Mouse (Mus musculus) CH12.LX (cell line): ENCODE data around the gene Gm9780. TPM values are rescaled to one million over a fixed set of nuclear protein-coding genes. Genes with fewer than 3 reads are reported as not detected.
"Not testable (repeated sequence)": the region's sequence is repeated elsewhere in the genome, so short reads cannot be mapped to it uniquely, and the experiment has no call there.

Experiments used
- DNase-seq: peaks from one replicate; pipeline ENCODE4 v3.0.0-alpha.2; 2013; ENCODE audit errors: extremely low read depth
- H3K27ac ChIP-seq: 2 replicates; pipeline ENCODE4 v1.5.1; 2012; ENCODE audit warnings: low read depth, mild to moderate bottlenecking, control low read depth, moderate library complexity; ENCODE audit not compliant: insufficient read depth
- H3K27me3 ChIP-seq: replicated peaks from 2 replicates; pipeline ENCODE3; 2012; ENCODE audit warnings: inconsistent platforms
- H3K36me3 ChIP-seq, 2 experiments: replicated peaks in 1 of 2; 2 replicates each; pipeline versions ENCODE3 to v1.6.1; 2012; ENCODE audit warnings: inconsistent platforms in 1 of 2, low read length in 1 of 2, mild to moderate bottlenecking in 1 of 2, mixed read lengths in 1 of 2, moderate library complexity in 1 of 2; ENCODE audit not compliant: control insufficient read depth in 1 of 2, insufficient read depth in 1 of 2
- H3K4me1 ChIP-seq, 2 experiments: 2 replicates each; pipeline ENCODE4 v1.6.1; 2012; ENCODE audit warnings: inconsistent platforms in 1 of 2, moderate library complexity in 1 of 2; ENCODE audit not compliant: insufficient read depth in 2 of 2, control insufficient read depth in 1 of 2
- H3K4me2 ChIP-seq: 2 replicates; pipeline ENCODE4 v1.6.1; 2012; ENCODE audit warnings: low read depth, mild to moderate bottlenecking, control low read depth; ENCODE audit not compliant: poor library complexity, insufficient read depth, severe bottlenecking
- H3K4me3 ChIP-seq, 3 experiments: fragments of 150-350 bp in 1 of 3; sonication (generic) in 1 of 3; replicated peaks in 1 of 3; 2 replicates each; pipeline versions ENCODE3 to v1.5.1; 2011 to 2012; ENCODE audit warnings: low read depth in 2 of 3, low read length in 2 of 3, mild to moderate bottlenecking in 2 of 3, moderate library complexity in 2 of 3, control low read depth in 1 of 3, improper control_type of control experiment in 1 of 3, inconsistent platforms in 1 of 3, mixed read lengths in 1 of 3; ENCODE audit not compliant: poor library complexity in 1 of 3
- H3K79me2 ChIP-seq: replicated peaks from 2 replicates; pipeline ENCODE4 v1.6.1; 2012; ENCODE audit warnings: mild to moderate bottlenecking, moderate library complexity; ENCODE audit not compliant: control insufficient read depth, poor library complexity, insufficient read depth, severe bottlenecking; ENCODE audit errors: extremely low read depth
- H3K9ac ChIP-seq: 2 replicates; pipeline ENCODE4 v1.6.1; 2012; ENCODE audit warnings: low read depth, mild to moderate bottlenecking, control low read depth, moderate library complexity; ENCODE audit not compliant: insufficient read depth
- H3K9me3 ChIP-seq: replicated peaks from 2 replicates; pipeline ENCODE3; 2012; ENCODE audit warnings: low read length, inconsistent platforms, mixed read lengths
- dilution Hi-C: fragments of 300-500 bp; cut with MboI; formaldehyde crosslinking; loops from 2 replicates; pipeline ENCODE4 v1.14.3; 2020; ENCODE audit warnings: low sequenced_read_pairs; ENCODE audit not compliant: extremely low pct_unique_long_range_greater_than_20kb, extremely low pct_ligation_motif_present
- in situ Hi-C: fragments of 300-500 bp; cut with MboI; formaldehyde crosslinking; loops from 3 replicates; pipeline ENCODE4 v1.14.3; 2019; ENCODE audit warnings: low sequenced_read_pairs, low pct_ligation_motif_present, low pct_unique_long_range_greater_than_20kb, mixed read lengths
- polyA plus RNA-seq: library from polyadenylated mRNA; unstranded; fragments of >175 nt; gene quantifications from 2 replicates; pipeline ENCODE4 v1.2.1, GENCODE M21; 2012; ENCODE audit warnings: low read depth; ENCODE audit not compliant: insufficient read length
- total RNA-seq, 2 experiments: library from RNA; depleted of rRNA; stranded (reverse); fragments of 300-350 nt in 1 of 2; fragments of >200 nt in 1 of 2; gene quantifications; 2 replicates each; pipeline ENCODE4 v1.2.3; 2012 to 2014

The Gm9780 gene
- total and polyA plus RNA-seq, 3 experiments: not detected

GRCm38 (mm10) chr14:26059362-26059761 is 16.9 kb upstream of the Gm9780 start:
- H3K4me1 ChIP-seq, H3K4me3 ChIP-seq, H3K9ac ChIP-seq, dilution Hi-C loops, H3K27me3 ChIP-seq, H3K27ac ChIP-seq, H3K36me3 ChIP-seq, H3K9me3 ChIP-seq, DNase-seq, in situ Hi-C loops, H3K4me2 ChIP-seq, H3K79me2 ChIP-seq: not testable (repeated sequence)

- H3K36me3 ChIP-seq, H3K27ac ChIP-seq, H3K27me3 ChIP-seq, dilution Hi-C loops, H3K79me2 ChIP-seq, H3K4me3 ChIP-seq, H3K9me3 ChIP-seq, in situ Hi-C loops, H3K4me1 ChIP-seq, H3K4me2 ChIP-seq, H3K9ac ChIP-seq, DNase-seq: not testable (repeated sequence)
These were observed 15.7 kb upstream of the Gm9780 start for GRCm38 (mm10) chr14:26058184-26058583.

- H3K79me2 ChIP-seq, H3K4me1 ChIP-seq, H3K4me3 ChIP-seq, DNase-seq, H3K4me2 ChIP-seq, in situ Hi-C loops, H3K27ac ChIP-seq, H3K27me3 ChIP-seq, dilution Hi-C loops, H3K9me3 ChIP-seq, H3K9ac ChIP-seq, H3K36me3 ChIP-seq: not testable (repeated sequence)
These were observed 6.3 kb upstream of the Gm9780 start for GRCm38 (mm10) chr14:26048767-26049166.

GRCm38 (mm10) chr14:26047026-26047425 is 4.5 kb upstream of the Gm9780 start:
- H3K27ac ChIP-seq, in situ Hi-C loops, H3K27me3 ChIP-seq, H3K36me3 ChIP-seq, H3K9me3 ChIP-seq, H3K4me2 ChIP-seq, H3K4me3 ChIP-seq, DNase-seq, H3K79me2 ChIP-seq, dilution Hi-C loops, H3K9ac ChIP-seq, H3K4me1 ChIP-seq: not testable (repeated sequence)

GRCm38 (mm10) chr14:26045007-26045406 is 2.5 kb upstream of the Gm9780 start:
- in situ Hi-C loops, DNase-seq, H3K79me2 ChIP-seq, dilution Hi-C loops, H3K27ac ChIP-seq, H3K4me2 ChIP-seq, H3K36me3 ChIP-seq, H3K9me3 ChIP-seq, H3K27me3 ChIP-seq, H3K4me1 ChIP-seq, H3K4me3 ChIP-seq, H3K9ac ChIP-seq: not testable (repeated sequence)

- in situ Hi-C loops, H3K79me2 ChIP-seq, H3K27me3 ChIP-seq, H3K9ac ChIP-seq, H3K9me3 ChIP-seq, H3K4me3 ChIP-seq, dilution Hi-C loops, H3K27ac ChIP-seq, DNase-seq, H3K4me2 ChIP-seq, H3K36me3 ChIP-seq, H3K4me1 ChIP-seq: not testable (repeated sequence)
These were observed 7.1 kb downstream of the Gm9780 start for GRCm38 (mm10) chr14:26035439-26035838.
